Mouse (Mus musculus) kidney, adult 2 months (tissue): ENCODE results near the gene Vrk1.

Source experiments
- CTCF ChIP-seq: fragments of 200-500 bp; conservative IDR thresholded peaks from 2 replicates; pipeline ENCODE4 v1.5.1; 2011; ENCODE audit warnings: low read depth, mild to moderate bottlenecking, control low read depth, low read length, moderate library complexity, mixed read lengths; ENCODE audit not compliant: insufficient read depth, insufficient read length
- POLR2A ChIP-seq: fragments of 200-500 bp; IDR thresholded peaks from one replicate; pipeline ENCODE4 v1.6.1; 2011; ENCODE audit warnings: low read depth, low read length, control low read depth

- TF ChIP-seq CTCF (no peak), POLR2A (no peak)
These were observed 46.9 kb upstream of the Vrk1 start for GRCm38 (mm10) chr12:105963012-105963572.
